Mouse (Mus musculus) thymus, adult 18-20 months (tissue): ENCODE measurements around the gene Tm4sf1.

Source experiments
- DNase-seq, 2 experiments: peaks; one replicate each; pipeline ENCODE4 v3.0.0; 2022; ENCODE audit warnings: mixed read lengths in 2 of 2

Tm4sf1 gene

GRCm38 (mm10) chr3:57301921-57302539 lies at the start of gene Tm4sf1:
Gene Tm4sf1, minus strand, starts transcription at chr3:57301988.
- no peak for DNase-seq

GRCm38 (mm10) chr3:57344811-57345210 lies 43.0 kb upstream of the Tm4sf1 start:
- no peak for DNase-seq

GRCm38 (mm10) chr3:57343837-57344607 lies 42.2 kb upstream of the Tm4sf1 start:
- no peak for DNase-seq

- no peak for DNase-seq
These were observed 41.2 kb upstream of the Tm4sf1 start for GRCm38 (mm10) chr3:57342976-57343375.

- DNase-seq, result no peak
These were observed 39.5 kb upstream of the Tm4sf1 start for GRCm38 (mm10) chr3:57341321-57341720.

- no peak for DNase-seq
These were observed 33.5 kb upstream of the Tm4sf1 start for GRCm38 (mm10) chr3:57335080-57335815.

- DNase-seq, result no peak
These were observed 26.2 kb upstream of the Tm4sf1 start for GRCm38 (mm10) chr3:57327941-57328340.

- DNase-seq, result no peak
These were observed 5.3 kb upstream of the Tm4sf1 start for GRCm38 (mm10) chr3:57307076-57307475.

- DNase-seq, result no peak
These were observed 3.8 kb upstream of the Tm4sf1 start for GRCm38 (mm10) chr3:57305564-57305963.

- DNase-seq, result no peak
These were observed 2.7 kb upstream of the Tm4sf1 start for GRCm38 (mm10) chr3:57304484-57304883.

- DNase-seq, result no peak
These were observed 2.3 kb upstream of the Tm4sf1 start for GRCm38 (mm10) chr3:57304050-57304449.

- no peak for DNase-seq
These were observed 1.7 kb upstream of the Tm4sf1 start for GRCm38 (mm10) chr3:57303486-57303885.

GRCm38 (mm10) chr3:57302886-57303285 lies 1.1 kb upstream of the Tm4sf1 start:
- DNase-seq, result no peak

GRCm38 (mm10) chr3:57301366-57301765 lies 422 bp downstream of the Tm4sf1 start:
- DNase-seq, result no peak

GRCm38 (mm10) chr3:57297991-57298390 lies 3.8 kb downstream of the Tm4sf1 start:
- no peak for DNase-seq

GRCm38 (mm10) chr3:57296574-57296973 lies 5.2 kb downstream of the Tm4sf1 start:
- DNase-seq, result no peak

GRCm38 (mm10) chr3:57295631-57296030 lies 6.2 kb downstream of the Tm4sf1 start:
- no peak for DNase-seq

- DNase-seq, result no peak
These were observed 6.9 kb downstream of the Tm4sf1 start for GRCm38 (mm10) chr3:57294742-57295525.

GRCm38 (mm10) chr3:57293925-57294324 lies 7.9 kb downstream of the Tm4sf1 start:
- DNase-seq, result no peak

- no peak for DNase-seq
These were observed 9.0 kb downstream of the Tm4sf1 start for GRCm38 (mm10) chr3:57292826-57293225.

GRCm38 (mm10) chr3:57288944-57289491 lies 12.8 kb downstream of the Tm4sf1 start:
- DNase-seq, result no peak

GRCm38 (mm10) chr3:57287854-57288720 lies 13.7 kb downstream of the Tm4sf1 start:
- no peak for DNase-seq
